Mouse (Mus musculus): ENCODE measurements at regions not wholly inside any gene's neighbourhood (a gene's known extent, or its start where the extent isn't known, plus 50 kb on each side); places are given as distances from the start of the nearest gene placed in this dataset.

GRCm38 (mm10) chr5:119300106-119300505, 370.4 kb upstream of the Tbx3 start:
- TF ChIP-seq CTCF (IDR thresholded peaks at IDR 0.05; ENCODE audit: insufficient read depth, low read depth, low read length), result no peak
- TF ChIP-seq POLR2A (IDR thresholded peaks at IDR 0.05; ENCODE audit: insufficient read depth, low read depth, low read length), result no peak
- Histone ChIP-seq H3K4me3 (ENCODE audit: insufficient read depth, low read depth, low read length) (no peak overlapping the region), H3K4me1 (ENCODE audit: control insufficient read depth, insufficient read depth, low read length) (peaks cover 2% of the 10 kb centered on the region; the same call in 1 of the 2 replicates), H3K27ac (ENCODE audit: insufficient read depth, low read depth, low read length) (no peak overlapping the region)
- 72% methylated on average over 7 of the region's 7 CpGs for WGBS

DNA sequence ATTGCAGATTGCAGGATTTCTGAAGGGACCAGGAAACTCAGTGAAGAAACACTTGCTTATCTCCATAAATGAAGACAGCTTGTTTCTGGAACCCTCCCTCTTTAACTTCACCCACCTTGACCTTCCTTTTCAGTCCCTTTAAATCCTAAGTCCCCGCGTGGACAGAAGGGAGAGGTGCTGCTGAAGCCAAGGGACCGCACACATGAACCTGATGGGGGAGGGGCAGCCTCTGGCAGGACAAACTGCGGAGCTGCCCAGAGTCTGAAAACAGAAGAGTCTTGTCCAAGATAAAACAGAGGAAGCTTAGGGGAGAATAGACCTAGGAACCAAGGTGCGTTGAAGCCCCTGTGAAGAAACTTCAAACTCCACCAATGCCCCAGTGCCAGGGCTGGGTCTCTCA, 368.9 kb upstream of the Tbx3 start:
- H3K4me1 ChIP-seq (ENCODE audit: control insufficient read depth, insufficient read depth, low read length), result no peaks in the 10 kb centered on the region
- TF ChIP-seq POLR2A (IDR thresholded peaks at IDR 0.05; ENCODE audit: insufficient read depth, low read depth, low read length) (no peak), CTCF (IDR thresholded peaks at IDR 0.05; ENCODE audit: insufficient read depth, low read depth, low read length) (no peak)
- no peak overlapping the region for H3K4me3 ChIP-seq (ENCODE audit: insufficient read depth, low read depth, low read length)
- no peak overlapping the region for H3K27ac ChIP-seq (ENCODE audit: insufficient read depth, low read depth, low read length)
- WGBS, result 56% methylated on average over 5 of the region's 5 CpGs

GRCm38 (mm10) chr5:119304721-119305120, 365.7 kb upstream of the Tbx3 start:
- Histone ChIP-seq H3K4me3 (ENCODE audit: insufficient read depth, low read depth, low read length) (no peak overlapping the region), H3K27ac (ENCODE audit: insufficient read depth, low read depth, low read length) (no peak overlapping the region), H3K4me1 (ENCODE audit: control insufficient read depth, insufficient read depth, low read length) (no peaks in the 10 kb centered on the region)
- no peak for TF ChIP-seq POLR2A (IDR thresholded peaks at IDR 0.05; ENCODE audit: insufficient read depth, low read depth, low read length)
- no peak for TF ChIP-seq CTCF (IDR thresholded peaks at IDR 0.05; ENCODE audit: insufficient read depth, low read depth, low read length)
- 14% methylated on average over 5 of the region's 5 CpGs for WGBS

DNA sequence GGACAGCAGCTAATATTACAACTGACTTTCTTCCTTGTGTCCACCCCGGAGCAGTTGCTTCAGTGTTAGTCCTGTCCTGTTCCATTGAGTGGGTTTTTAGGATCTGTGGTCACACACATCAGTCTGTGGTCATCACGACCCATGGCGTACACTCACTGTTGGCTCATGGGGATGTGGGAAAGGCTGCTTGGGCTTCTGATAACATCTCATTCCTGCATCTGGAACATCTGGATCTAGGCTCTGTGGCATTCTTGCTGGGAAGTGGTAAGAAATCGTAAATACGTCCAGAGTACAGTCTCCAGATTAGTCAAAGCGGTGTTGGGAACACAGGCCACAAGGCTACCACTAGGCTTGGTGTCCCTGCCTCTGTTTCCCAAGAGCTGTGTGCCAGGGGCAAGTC, 362.7 kb upstream of the Tbx3 start:
- no peak for TF ChIP-seq POLR2A (IDR thresholded peaks at IDR 0.05; ENCODE audit: insufficient read depth, low read depth, low read length)
- no peak for TF ChIP-seq CTCF (IDR thresholded peaks at IDR 0.05; ENCODE audit: insufficient read depth, low read depth, low read length)
- H3K4me3 ChIP-seq (ENCODE audit: insufficient read depth, low read depth, low read length), result no peak overlapping the region
- 94% methylated on average over 6 of the region's 6 CpGs for WGBS
- no peak overlapping the region for H3K27ac ChIP-seq (ENCODE audit: insufficient read depth, low read depth, low read length)
- H3K4me1 ChIP-seq (ENCODE audit: control insufficient read depth, insufficient read depth, low read length), result no peaks in the 10 kb centered on the region

- no peak for TF ChIP-seq CTCF (IDR thresholded peaks at IDR 0.05; ENCODE audit: insufficient read depth, low read depth, low read length)
- no peak for TF ChIP-seq POLR2A (IDR thresholded peaks at IDR 0.05; ENCODE audit: insufficient read depth, low read depth, low read length)
- H3K4me3 ChIP-seq (ENCODE audit: insufficient read depth, low read depth, low read length), result no peak overlapping the region
- H3K4me1 ChIP-seq (ENCODE audit: control insufficient read depth, insufficient read depth, low read length), result no peaks in the 10 kb centered on the region
- WGBS, result 71% methylated on average over 11 of the region's 11 CpGs
- no peak overlapping the region for H3K27ac ChIP-seq (ENCODE audit: insufficient read depth, low read depth, low read length)
These were observed 360.1 kb upstream of the Tbx3 start for GRCm38 (mm10) chr5:119310178-119310930.

GRCm38 (mm10) chr5:119312808-119313207, 357.7 kb upstream of the Tbx3 start:
- 73% methylated on average over 14 of the region's 14 CpGs for WGBS
- H3K4me1 ChIP-seq (ENCODE audit: control insufficient read depth, insufficient read depth, low read length), result no peaks in the 10 kb centered on the region
- TF ChIP-seq POLR2A (IDR thresholded peaks at IDR 0.05; ENCODE audit: insufficient read depth, low read depth, low read length) (no peak), CTCF (IDR thresholded peaks at IDR 0.05; ENCODE audit: insufficient read depth, low read depth, low read length) (no peak)
- H3K4me3 ChIP-seq (ENCODE audit: insufficient read depth, low read depth, low read length), result no peak overlapping the region
- no peak overlapping the region for H3K27ac ChIP-seq (ENCODE audit: insufficient read depth, low read depth, low read length)

GRCm38 (mm10) chr5:119315149-119315548, 355.3 kb upstream of the Tbx3 start:
- H3K4me3 ChIP-seq (ENCODE audit: insufficient read depth, low read depth, low read length), result no peak overlapping the region
- WGBS, result 88% methylated on average over 7 of the region's 7 CpGs

DNA sequence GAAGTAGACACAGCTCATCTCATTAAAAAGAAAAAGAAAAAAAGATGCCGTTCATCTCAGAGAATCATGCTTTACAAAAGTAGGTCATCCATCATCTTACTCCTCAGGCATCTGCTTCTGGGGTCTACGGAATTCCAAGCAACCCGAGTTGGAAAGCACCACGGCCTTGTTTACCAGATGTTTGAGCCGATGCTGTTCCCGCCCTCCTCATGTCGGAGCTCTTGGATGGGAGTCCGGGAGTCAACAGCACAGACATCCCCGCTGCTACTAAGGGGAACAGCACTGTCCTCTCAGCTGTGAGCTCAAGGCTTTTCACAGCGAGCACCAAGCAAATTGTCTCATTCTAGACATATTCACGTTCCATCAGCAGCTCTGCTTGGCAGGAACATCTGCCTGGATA, 352.9 kb upstream of the Tbx3 start:
- no peak for TF ChIP-seq POLR2A (IDR thresholded peaks at IDR 0.05; ENCODE audit: insufficient read depth, low read depth, low read length)
- TF ChIP-seq CTCF (IDR thresholded peaks at IDR 0.05; ENCODE audit: insufficient read depth, low read depth, low read length), result no peak
- no peak overlapping the region for H3K27ac ChIP-seq (ENCODE audit: insufficient read depth, low read depth, low read length)
- H3K4me1 ChIP-seq (ENCODE audit: control insufficient read depth, insufficient read depth, low read length), result no peaks in the 10 kb centered on the region
- WGBS, result 79% methylated on average over 11 of the region's 11 CpGs
- no peak overlapping the region for H3K4me3 ChIP-seq (ENCODE audit: insufficient read depth, low read depth, low read length)

More at GRCm38 (mm10) chr5:119315149-119315548, 355.3 kb upstream of the Tbx3 start:
- Histone ChIP-seq H3K27ac (ENCODE audit: insufficient read depth, low read depth, low read length) (no peak overlapping the region), H3K4me1 (ENCODE audit: control insufficient read depth, insufficient read depth, low read length) (no peaks in the 10 kb centered on the region)
- TF ChIP-seq POLR2A (IDR thresholded peaks at IDR 0.05; ENCODE audit: insufficient read depth, low read depth, low read length) (no peak), CTCF (IDR thresholded peaks at IDR 0.05; ENCODE audit: insufficient read depth, low read depth, low read length) (no peak)

DNA sequence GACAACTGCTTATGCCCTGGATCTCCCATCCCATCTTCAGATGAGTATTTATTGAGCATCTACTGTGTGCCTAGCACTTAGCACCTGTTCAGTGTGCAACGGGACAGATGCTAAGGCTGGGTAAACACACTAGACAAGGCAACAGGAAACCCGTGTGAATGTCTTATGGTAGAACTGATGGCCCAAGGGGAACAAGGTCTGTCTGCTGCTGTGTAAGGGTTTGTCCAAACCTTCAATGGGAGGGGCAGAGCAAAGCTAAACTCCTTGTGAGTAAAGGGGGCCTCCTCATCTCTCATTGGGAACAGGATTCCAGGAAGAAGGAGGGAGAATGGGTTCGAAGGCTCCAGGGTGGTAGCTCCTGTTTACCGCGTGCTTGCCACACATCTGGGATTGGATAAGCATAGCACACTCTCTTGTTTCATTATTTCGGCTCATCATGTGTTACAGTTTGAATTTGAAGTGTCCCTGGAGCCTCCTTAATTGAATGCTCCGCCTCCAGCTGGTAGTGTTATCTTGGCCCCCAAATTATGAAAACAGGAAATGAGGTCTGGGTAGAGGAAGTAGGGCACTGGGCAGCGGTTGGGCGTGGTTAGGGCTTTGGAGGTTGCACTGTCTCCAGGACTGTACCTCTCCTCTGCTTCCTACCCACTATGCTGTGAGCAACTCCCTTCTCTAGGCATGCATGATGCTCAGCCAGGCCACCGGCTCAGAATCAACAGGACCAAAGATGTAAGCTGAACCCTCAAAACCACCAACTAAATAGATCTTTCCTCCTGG, 348.9 kb upstream of the Tbx3 start:
- WGBS, result 91% methylated on average over 10 of the region's 10 CpGs
- H3K4me1 ChIP-seq (ENCODE audit: control insufficient read depth, insufficient read depth, low read length), result no peaks in the 10 kb centered on the region
- H3K27ac ChIP-seq (ENCODE audit: insufficient read depth, low read depth, low read length), result no peak overlapping the region
- no peak for TF ChIP-seq CTCF (IDR thresholded peaks at IDR 0.05; ENCODE audit: insufficient read depth, low read depth, low read length)
- no peak overlapping the region for H3K4me3 ChIP-seq (ENCODE audit: insufficient read depth, low read depth, low read length)
